Mouse (Mus musculus): Measurements from ENCODE around the gene Lzic.

DNA sequence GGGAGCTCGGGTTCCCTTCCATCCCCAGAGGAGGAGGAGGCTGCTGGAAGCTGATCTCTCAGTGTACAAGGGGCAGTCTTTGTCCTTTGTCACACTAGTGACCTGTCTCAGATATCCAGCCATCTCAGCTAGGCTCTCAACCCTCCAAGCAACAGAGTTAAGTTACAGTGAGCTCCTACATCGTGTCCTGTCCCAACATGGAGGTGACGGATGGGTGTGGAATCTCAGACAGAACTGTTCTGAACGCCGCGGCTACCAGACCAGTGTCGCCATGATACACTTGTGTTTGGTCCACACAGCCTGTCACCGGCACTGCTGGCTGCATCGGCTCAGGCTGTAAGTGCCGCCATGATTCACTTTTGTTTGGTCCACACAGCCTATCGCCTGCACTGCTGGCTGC is 8.0 kb upstream of the Lzic start, which contains the start of gene Tmem274:
- TF ChIP-seq MXI1 (IDR thresholded peaks at IDR 0.05; ENCODE audit: low read depth, low read length) = no peak
- no peak for TF ChIP-seq CTCF (IDR thresholded peaks at IDR 0.05 in 2 of 3, conservative IDR thresholded peaks at IDR 0.05 in 1 of 3; ENCODE audit: control insufficient read depth in 1 of 3, insufficient read depth in 1 of 3, low read depth in 2 of 3, low read length in 3 of 3, poor library complexity in 1 of 3, severe bottlenecking in 1 of 3)
- no peak for TF ChIP-seq EP300 (IDR thresholded peaks at IDR 0.05; ENCODE audit: low read depth in 1 of 2, low read length in 2 of 2)
- no peak for TF ChIP-seq MAFK (IDR thresholded peaks at IDR 0.05; ENCODE audit: borderline replicate concordance, low read depth, low read length)
- no peak for TF ChIP-seq UBTF (IDR thresholded peaks at IDR 0.05; ENCODE audit: borderline replicate concordance, insufficient read depth, low read depth, low read length)
